Mouse (Mus musculus) ovary, postnatal 14 days (tissue): ENCODE data around the gene Thada.

ENCODE experiments used
- DNase-seq: peaks from one replicate; pipeline ENCODE4 v3.0.0; 2022; ENCODE audit warnings: low spot score

Thada gene

GRCm38 (mm10) chr17:84161231-84161854 is 304.7 kb downstream of the Thada start:
- no peak for DNase-seq

- DNase-seq = no peak
These were observed 307.1 kb downstream of the Thada start for GRCm38 (mm10) chr17:84158891-84159290.

GRCm38 (mm10) chr17:84158461-84158795 is 307.6 kb downstream of the Thada start:
- no peak for DNase-seq

GRCm38 (mm10) chr17:84157743-84158460 is 308.1 kb downstream of the Thada start:
- no peak for DNase-seq

- DNase-seq = no peak
These were observed 309.0 kb downstream of the Thada start for GRCm38 (mm10) chr17:84156748-84157742.

- DNase-seq = no peak
These were observed 309.8 kb downstream of the Thada start for GRCm38 (mm10) chr17:84156227-84156573.

GRCm38 (mm10) chr17:84155516-84156226 is 310.3 kb downstream of the Thada start:
- DNase-seq = no peak

GRCm38 (mm10) chr17:84155029-84155338 is 311.0 kb downstream of the Thada start:
- DNase-seq = no peak

- no peak for DNase-seq
These were observed 311.5 kb downstream of the Thada start for GRCm38 (mm10) chr17:84154302-84155028.

- no peak for DNase-seq
These were observed 312.8 kb downstream of the Thada start for GRCm38 (mm10) chr17:84152976-84153786.

- DNase-seq = no peak
These were observed 313.6 kb downstream of the Thada start for GRCm38 (mm10) chr17:84152206-84152975.

- DNase-seq = no peak
These were observed 314.7 kb downstream of the Thada start for GRCm38 (mm10) chr17:84151306-84151705.

- DNase-seq = no peak
These were observed 315.7 kb downstream of the Thada start for GRCm38 (mm10) chr17:84150291-84150690.

- no peak for DNase-seq
These were observed 316.4 kb downstream of the Thada start for GRCm38 (mm10) chr17:84149566-84149965.

GRCm38 (mm10) chr17:84148499-84149484 is 317.2 kb downstream of the Thada start:
- peak; percentile 57 for DNase-seq

- no peak for DNase-seq
These were observed 318.6 kb downstream of the Thada start for GRCm38 (mm10) chr17:84147183-84148108.

GRCm38 (mm10) chr17:84146458-84147182 is 319.4 kb downstream of the Thada start:
- DNase-seq = no peak
